ENCODE assay signal across 10 mouse cellular contexts in genomic region chr16:30774951-30775661, GRCm38 (mm10).
A peak's percentile ranks its signal among the peaks of the same experiment; 100 is the strongest.
DNase-seq lines count a peak whose midpoint lies in the region; ATAC-seq lines count a peak whose summit lies in the region.
"Had no signal": no experiment of that assay in that cellular context is flagged by ENCODE, and none has a peak within 500 bp of the region (broad histone marks: within the 10 kb centered on the region; RNA-seq: fewer than 3 reads in every experiment).

No protein-coding gene starts in this region.

- ATAC-seq in midbrain, embryonic 14.5 days (ENCODE audit: low FRiP score, low TSS enrichment), result no peak
- no peak for ATAC-seq in midbrain, embryonic 13.5 days
- ATAC-seq in intestine, embryonic 14.5 days (replicated peaks; ENCODE audit: low FRiP score, low TSS enrichment, low read depth), result peak; percentile 41; the same call in 1 of the 2 replicates

- H3K27ac ChIP-seq in midbrain, embryonic 14.5 days (replicated peaks; ENCODE audit: low read depth, low read length), result no peak overlapping the region
- no peak overlapping the region for H3K27ac ChIP-seq in midbrain, embryonic 13.5 days
- no peak overlapping the region for H3K27ac ChIP-seq in intestine, embryonic 14.5 days (ENCODE audit: low read depth)
- H3K27ac ChIP-seq: liver, embryonic 13.5 days had no signal

- no peaks in the 10 kb centered on the region for H3K36me3 ChIP-seq in midbrain, embryonic 14.5 days (ENCODE audit: control insufficient read depth, insufficient read depth, low read length)
- no peaks in the 10 kb centered on the region for H3K36me3 ChIP-seq in midbrain, embryonic 13.5 days
- no peaks in the 10 kb centered on the region for H3K36me3 ChIP-seq in intestine, embryonic 14.5 days (ENCODE audit: control insufficient read depth, insufficient read depth, low read length)
- H3K36me3 ChIP-seq: liver, embryonic 13.5 days had no signal

- H3K4me3 ChIP-seq in midbrain, embryonic 14.5 days (replicated peaks; ENCODE audit: low read depth, low read length), result no peak overlapping the region
- no peak overlapping the region for H3K4me3 ChIP-seq in midbrain, embryonic 13.5 days (replicated peaks)
- H3K4me3 ChIP-seq in intestine, embryonic 14.5 days (ENCODE audit: low read depth, low read length), result no peak overlapping the region
- H3K4me3 ChIP-seq: liver, embryonic 13.5 days had no signal

- no peak overlapping the region for H3K4me2 ChIP-seq in midbrain, embryonic 14.5 days (ENCODE audit: low read length)
- H3K4me2 ChIP-seq in midbrain, embryonic 13.5 days (replicated peaks), result no peak overlapping the region
- H3K4me2 ChIP-seq in intestine, embryonic 14.5 days (ENCODE audit: low read length), result peak overlapping the region; percentile 11; the same call in 1 of the 2 replicates
- H3K4me2 ChIP-seq: liver, embryonic 13.5 days had no signal

- 69% methylated on average over 14 of the region's 14 CpGs for WGBS in midbrain, embryonic 14.5 days
- WGBS in midbrain, embryonic 13.5 days, result 75% methylated on average over 14 of the region's 14 CpGs
- 45% methylated on average over 14 of the region's 14 CpGs for WGBS in intestine, embryonic 14.5 days

- H3K9ac ChIP-seq in midbrain, embryonic 14.5 days (replicated peaks; ENCODE audit: low read length), result no peak overlapping the region
- H3K9ac ChIP-seq in midbrain, embryonic 13.5 days (replicated peaks), result no peak overlapping the region
- no peak overlapping the region for H3K9ac ChIP-seq in intestine, embryonic 14.5 days (ENCODE audit: low read length)
- H3K9ac ChIP-seq: liver, embryonic 13.5 days had no signal

- peaks cover 13% of the 10 kb centered on the region; the same call in 1 of the 2 replicates for H3K4me1 ChIP-seq in midbrain, embryonic 14.5 days (ENCODE audit: control insufficient read depth, insufficient read depth, low read length)
- H3K4me1 ChIP-seq in midbrain, embryonic 13.5 days (replicated peaks), result peaks cover 19% of the 10 kb centered on the region
- H3K4me1 ChIP-seq in intestine, embryonic 14.5 days (replicated peaks; ENCODE audit: control insufficient read depth, insufficient read depth, low read length), result peaks cover 28% of the 10 kb centered on the region

- no peaks in the 10 kb centered on the region for H3K27me3 ChIP-seq in midbrain, embryonic 14.5 days (ENCODE audit: control insufficient read depth, insufficient read depth, low read length)
- H3K27me3 ChIP-seq in midbrain, embryonic 13.5 days, result no peaks in the 10 kb centered on the region
- no peaks in the 10 kb centered on the region for H3K27me3 ChIP-seq in intestine, embryonic 14.5 days (replicated peaks; ENCODE audit: control insufficient read depth, insufficient read depth, low read length)
- H3K27me3 ChIP-seq: liver, embryonic 13.5 days; Patski had no signal

- H3K9me3 ChIP-seq in midbrain, embryonic 14.5 days (ENCODE audit: control insufficient read depth, low read length), result no peaks in the 10 kb centered on the region
- H3K9me3 ChIP-seq in midbrain, embryonic 13.5 days, result no peaks in the 10 kb centered on the region
- H3K9me3 ChIP-seq in intestine, embryonic 14.5 days (ENCODE audit: control insufficient read depth, low read length), result no peaks in the 10 kb centered on the region
- H3K9me3 ChIP-seq: liver, embryonic 13.5 days had no signal

- peak; percentile 37 for DNase-seq in midbrain, embryonic 14.5 days
- DNase-seq in embryo, embryonic 11.5 days (ENCODE audit: low read depth, low spot score), result peak; percentile 39
- DNase-seq in intestine, embryonic 14.5 days (ENCODE audit: low spot score), result peak; percentile 69
- DNase-seq in lung, postnatal 10 days, result peak; percentile 64
- DNase-seq in thymus, postnatal 10 days (ENCODE audit: low spot score in 2 of 2), result no peak
- DNase-seq in layer of hippocampus, postnatal 14 days (ENCODE audit: low spot score in 2 of 2), result no peak
- no peak for DNase-seq in layer of hippocampus, adult 11-12 months (ENCODE audit: low spot score)
- DNase-seq: liver, embryonic 13.5 days had no signal

Comparison
In these comparisons a context has a peak if more than half of its experiments do, and no peak if none do; other contexts are left out.
1. DNase-seq: peak in midbrain, embryonic 14.5 days (single experiment), embryo, embryonic 11.5 days (single experiment), intestine, embryonic 14.5 days (single experiment) and lung, postnatal 10 days (single experiment); none in thymus, postnatal 10 days (0 of 2), layer of hippocampus, postnatal 14 days (0 of 2) and layer of hippocampus, adult 11-12 months (single experiment).